Mouse (Mus musculus): ENCODE results near the gene Rbpj. TPM values are rescaled to one million over a fixed set of nuclear protein-coding genes. Genes with fewer than 3 reads are reported as not detected.

Rbpj gene
- polyA plus RNA-seq, 1 experiment from 2014 or later, result 25.9 TPM

GRCm38 (mm10) chr5:53467602-53468001 is 1.6 kb downstream of the Rbpj start:
- Histone ChIP-seq H3K27me3 (ENCODE audit: insufficient read depth, low read length) (no peaks in the 10 kb centered on the region), H3K4me3 (replicated peaks; ENCODE audit: low read depth, low read length) (no peak overlapping the region), H3K4me2 (ENCODE audit: low read length) (no peak overlapping the region), H3K27ac (no peak overlapping the region), H3K9ac (ENCODE audit: low read depth, low read length) (no peak overlapping the region), H3K9me3 (replicated peaks; ENCODE audit: low read length) (no peaks in the 10 kb centered on the region), H3K36me3 (ENCODE audit: insufficient read depth, low read length) (no peaks in the 10 kb centered on the region), H3K4me1 (replicated peaks; ENCODE audit: insufficient read depth, low read length) (0 out of 2 replicates have a peak, but pooled peaks cover 3% of the 10 kb centered on the region)
- 84% methylated on average over 9 of the region's 9 CpGs for WGBS
- ATAC-seq (replicated peaks; ENCODE audit: low FRiP score, low read depth), result no peak
- DNase-seq (ENCODE audit: low spot score), result no peak
- TF ChIP-seq CTCF (IDR thresholded peaks at IDR 0.05; ENCODE audit: low read depth), result no peak

GRCm38 (mm10) chr5:53468366-53468765 is 2.4 kb downstream of the Rbpj start:
- H3K27ac ChIP-seq, result no peak overlapping the region
- H3K4me1 ChIP-seq (replicated peaks; ENCODE audit: insufficient read depth, low read length), result 0 out of 2 replicates have a peak, but pooled peaks cover 3% of the 10 kb centered on the region
- no peaks in the 10 kb centered on the region for H3K27me3 ChIP-seq (ENCODE audit: insufficient read depth, low read length)
- 59% methylated on average over 8 of the region's 8 CpGs for WGBS
- no peaks in the 10 kb centered on the region for H3K36me3 ChIP-seq (ENCODE audit: insufficient read depth, low read length)
- no peak for TF ChIP-seq CTCF (IDR thresholded peaks at IDR 0.05; ENCODE audit: low read depth)
- no peak overlapping the region for H3K9ac ChIP-seq (ENCODE audit: low read depth, low read length)
- no peak overlapping the region for H3K4me3 ChIP-seq (replicated peaks; ENCODE audit: low read depth, low read length)
- DNase-seq (ENCODE audit: low spot score), result no peak
- H3K4me2 ChIP-seq (ENCODE audit: low read length), result no peak overlapping the region
- ATAC-seq (replicated peaks; ENCODE audit: low FRiP score, low read depth), result no peak
- no peaks in the 10 kb centered on the region for H3K9me3 ChIP-seq (replicated peaks; ENCODE audit: low read length)

- Histone ChIP-seq H3K4me3 (replicated peaks; ENCODE audit: low read depth, low read length) (no peak overlapping the region), H3K9me3 (replicated peaks; ENCODE audit: low read length) (no peaks in the 10 kb centered on the region), H3K27ac (peak overlapping the region; percentile 20; the same call in 1 of the 2 replicates), H3K9ac (ENCODE audit: low read depth, low read length) (no peak overlapping the region), H3K4me2 (ENCODE audit: low read length) (0 out of 2 replicates have a peak overlapping the region, but pooled peaks have one; percentile 10), H3K4me1 (replicated peaks; ENCODE audit: insufficient read depth, low read length) (0 out of 2 replicates have a peak, but pooled peaks cover 3% of the 10 kb centered on the region), H3K27me3 (ENCODE audit: insufficient read depth, low read length) (no peaks in the 10 kb centered on the region), H3K36me3 (ENCODE audit: insufficient read depth, low read length) (no peaks in the 10 kb centered on the region)
- TF ChIP-seq CTCF (IDR thresholded peaks at IDR 0.05; ENCODE audit: low read depth), result no peak
- WGBS, result 58% methylated on average over 6 of the region's 6 CpGs
- ATAC-seq (replicated peaks; ENCODE audit: low FRiP score, low read depth), result 0 out of 2 replicates have a peak, but pooled peaks have one; percentile 35
- no peak for DNase-seq (ENCODE audit: low spot score)
These were observed 3.3 kb downstream of the Rbpj start for GRCm38 (mm10) chr5:53469098-53469776.

- Histone ChIP-seq H3K36me3 (ENCODE audit: insufficient read depth, low read length) (no peaks in the 10 kb centered on the region), H3K27me3 (ENCODE audit: insufficient read depth, low read length) (no peaks in the 10 kb centered on the region), H3K4me3 (replicated peaks; ENCODE audit: low read depth, low read length) (no peak overlapping the region), H3K4me2 (ENCODE audit: low read length) (0 out of 2 replicates have a peak overlapping the region, but pooled peaks have one; percentile 10), H3K4me1 (replicated peaks; ENCODE audit: insufficient read depth, low read length) (0 out of 2 replicates have a peak, but pooled peaks cover 3% of the 10 kb centered on the region), H3K27ac (peak overlapping the region; percentile 20; the same call in 1 of the 2 replicates), H3K9ac (ENCODE audit: low read depth, low read length) (no peak overlapping the region), H3K9me3 (replicated peaks; ENCODE audit: low read length) (no peaks in the 10 kb centered on the region)
- 60% methylated on average over 9 of the region's 9 CpGs for WGBS
- no peak for TF ChIP-seq CTCF (IDR thresholded peaks at IDR 0.05; ENCODE audit: low read depth)
- ATAC-seq (replicated peaks; ENCODE audit: low FRiP score, low read depth) (no peak), DNase-seq (ENCODE audit: low spot score) (no peak)
These were observed 3.8 kb downstream of the Rbpj start for GRCm38 (mm10) chr5:53469777-53470131.

- 34% methylated on average over 16 of the region's 16 CpGs for WGBS
- DNase-seq (ENCODE audit: low spot score) (no peak), ATAC-seq (replicated peaks; ENCODE audit: low FRiP score, low read depth) (peak; percentile 52)
- Histone ChIP-seq H3K4me2 (ENCODE audit: low read length) (no peak overlapping the region), H3K4me1 (replicated peaks; ENCODE audit: insufficient read depth, low read length) (0 out of 2 replicates have a peak, but pooled peaks cover 3% of the 10 kb centered on the region), H3K27ac (no peak overlapping the region), H3K27me3 (ENCODE audit: insufficient read depth, low read length) (no peaks in the 10 kb centered on the region), H3K9me3 (replicated peaks; ENCODE audit: low read length) (no peaks in the 10 kb centered on the region), H3K36me3 (ENCODE audit: insufficient read depth, low read length) (no peaks in the 10 kb centered on the region), H3K9ac (ENCODE audit: low read depth, low read length) (no peak overlapping the region), H3K4me3 (replicated peaks; ENCODE audit: low read depth, low read length) (no peak overlapping the region)
- no peak for TF ChIP-seq CTCF (IDR thresholded peaks at IDR 0.05; ENCODE audit: low read depth)
These were observed 4.5 kb downstream of the Rbpj start for GRCm38 (mm10) chr5:53470141-53471079.

GRCm38 (mm10) chr5:53472485-53472884 is 6.5 kb downstream of the Rbpj start:
- Histone ChIP-seq H3K9ac (ENCODE audit: low read depth, low read length) (no peak overlapping the region), H3K36me3 (ENCODE audit: insufficient read depth, low read length) (no peaks in the 10 kb centered on the region), H3K4me1 (replicated peaks; ENCODE audit: insufficient read depth, low read length) (0 out of 2 replicates have a peak, but pooled peaks cover 3% of the 10 kb centered on the region), H3K9me3 (replicated peaks; ENCODE audit: low read length) (no peaks in the 10 kb centered on the region), H3K4me2 (ENCODE audit: low read length) (no peak overlapping the region), H3K27ac (no peak overlapping the region), H3K27me3 (ENCODE audit: insufficient read depth, low read length) (no peaks in the 10 kb centered on the region), H3K4me3 (replicated peaks; ENCODE audit: low read depth, low read length) (no peak overlapping the region)
- no peak for TF ChIP-seq CTCF (IDR thresholded peaks at IDR 0.05; ENCODE audit: low read depth)
- ATAC-seq (replicated peaks; ENCODE audit: low FRiP score, low read depth) (no peak), DNase-seq (ENCODE audit: low spot score) (no peak)
- 48% methylated on average over 11 of the region's 11 CpGs for WGBS

Measured in kidney, postnatal 0 days (tissue).